Mouse (Mus musculus) urinary bladder, adult 18-20 months (tissue): ENCODE data around the gene Gpr176.

Experiments
- DNase-seq, 2 experiments: peaks; one replicate each; pipeline ENCODE4 v3.0.0; 2022; ENCODE audit warnings: low spot score in 2 of 2, mixed read lengths in 2 of 2

Gene Gpr176

GRCm38 (mm10) chr2:118373572-118374279, 507 bp upstream of the Gpr176 start:
- peak; percentile 30 to 46 for DNase-seq

- DNase-seq = no peak
These were observed 688 bp downstream of the Gpr176 start for GRCm38 (mm10) chr2:118372561-118372900.

- no peak for DNase-seq
These were observed 1.4 kb downstream of the Gpr176 start for GRCm38 (mm10) chr2:118371841-118372240.

GRCm38 (mm10) chr2:118355138-118355719, 18.0 kb downstream of the Gpr176 start:
- no peak for DNase-seq

DNA sequence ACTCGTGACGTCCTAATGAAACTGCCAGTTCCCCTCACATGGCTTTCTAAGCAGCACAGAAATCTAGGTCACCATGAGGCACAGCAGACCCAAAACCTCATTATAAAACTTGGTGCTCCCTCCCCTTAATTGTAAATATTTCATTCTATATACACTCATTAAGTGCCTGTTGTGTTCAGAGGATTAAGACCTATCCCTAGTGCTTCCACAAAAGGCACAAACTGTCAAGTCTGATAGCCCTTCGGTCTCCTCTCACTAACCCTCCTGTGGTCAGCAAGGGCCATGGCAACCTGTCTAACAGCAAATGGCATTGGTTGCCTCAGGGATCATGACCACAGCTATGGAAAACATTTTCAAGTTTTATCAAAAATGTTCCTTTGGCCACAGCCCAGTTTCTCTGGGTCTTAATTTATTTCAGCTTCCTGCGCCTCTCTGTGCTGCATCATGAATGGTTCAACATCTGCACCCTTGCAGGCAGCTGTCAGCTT, 19.3 kb downstream of the Gpr176 start:
- DNase-seq = no peak

DNA sequence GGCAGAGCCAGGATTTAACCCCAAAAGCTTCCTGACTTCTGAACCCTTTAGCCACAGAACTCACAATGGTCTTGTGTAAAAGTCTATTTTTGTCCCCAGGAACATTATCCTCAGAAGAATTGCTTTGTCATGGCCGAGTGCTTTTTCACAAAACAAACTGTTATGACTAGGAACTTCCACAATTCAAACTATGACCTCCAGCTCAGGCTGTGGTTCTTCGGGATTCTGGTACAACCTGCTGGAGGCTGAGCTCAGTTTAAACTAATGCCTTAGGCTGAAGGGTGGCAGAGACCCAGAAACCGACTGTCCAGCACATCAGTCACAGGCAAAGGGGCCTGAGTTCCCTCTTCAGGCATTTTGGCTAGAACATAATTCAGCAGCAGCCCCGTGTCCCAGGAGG, 19.7 kb downstream of the Gpr176 start:
- no peak for DNase-seq

- no peak for DNase-seq
These were observed 27.7 kb downstream of the Gpr176 start for GRCm38 (mm10) chr2:118345535-118345934.

GRCm38 (mm10) chr2:118343897-118344296, 29.3 kb downstream of the Gpr176 start:
- DNase-seq = no peak

DNA sequence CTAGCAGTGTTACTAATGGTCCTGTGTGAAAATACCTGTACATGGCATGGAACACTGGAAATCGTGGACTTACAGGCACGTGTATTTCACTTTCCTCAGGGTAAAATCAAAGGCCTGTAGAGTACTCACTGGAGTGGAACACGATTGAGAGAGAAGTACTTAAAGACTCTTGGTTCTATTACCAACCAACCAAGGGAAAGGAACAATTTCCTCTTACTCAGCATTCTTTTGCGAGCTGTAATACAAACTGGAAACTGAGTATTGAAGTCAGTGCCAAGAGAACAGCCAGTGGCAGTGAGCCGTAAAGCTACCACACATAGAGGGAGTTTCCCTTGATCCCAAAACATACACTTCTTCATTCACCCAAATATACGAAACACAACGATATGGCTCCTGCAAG, 31.9 kb downstream of the Gpr176 start:
- no peak for DNase-seq

- no peak for DNase-seq
These were observed 37.1 kb downstream of the Gpr176 start for GRCm38 (mm10) chr2:118336084-118336483.

GRCm38 (mm10) chr2:118322663-118323062, 50.6 kb downstream of the Gpr176 start:
- no peak for DNase-seq

GRCm38 (mm10) chr2:118321804-118322203, 51.4 kb downstream of the Gpr176 start:
- DNase-seq = no peak

- DNase-seq = no peak
These were observed 52.1 kb downstream of the Gpr176 start for GRCm38 (mm10) chr2:118321094-118321493.

DNA sequence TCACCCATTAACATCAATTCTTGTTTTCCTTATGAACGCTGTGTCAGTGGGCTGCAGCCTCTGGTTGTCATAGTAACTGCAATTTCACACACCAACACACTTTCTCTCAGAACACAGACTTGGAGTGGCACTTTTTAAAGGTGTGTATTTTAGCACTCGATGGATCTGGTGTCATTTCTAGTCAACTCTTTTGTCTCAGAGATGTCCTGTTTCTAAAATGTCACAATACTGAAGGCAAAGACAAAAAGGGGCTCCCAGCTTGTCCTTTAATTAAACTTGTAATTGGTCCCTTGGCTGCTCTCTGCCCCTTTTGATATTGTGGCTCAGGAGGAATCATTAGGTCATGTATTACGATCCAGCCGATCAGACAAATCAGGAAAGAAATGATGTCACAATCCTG, 52.7 kb downstream of the Gpr176 start:
- no peak for DNase-seq

- DNase-seq = no peak
These were observed 54.0 kb downstream of the Gpr176 start for GRCm38 (mm10) chr2:118319176-118319575.

DNA sequence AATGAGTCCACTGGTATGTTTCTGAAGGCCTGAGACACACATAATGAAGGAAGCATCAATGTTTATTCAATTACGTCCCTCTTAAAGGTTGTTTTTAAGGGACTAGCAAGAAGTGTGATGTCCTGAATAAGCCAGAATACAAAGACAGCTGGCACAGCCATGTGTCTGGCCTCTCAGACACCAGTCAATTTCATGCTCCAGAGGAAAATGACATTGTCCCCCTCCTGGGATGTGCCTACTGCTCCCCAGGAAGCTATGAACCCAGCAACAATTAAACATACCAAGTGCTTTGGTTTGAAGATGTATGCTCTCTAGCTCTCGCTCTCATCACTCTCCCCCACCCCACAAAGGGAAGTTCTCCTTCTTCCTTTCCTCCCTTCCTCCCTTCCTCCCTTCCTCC, 56.3 kb downstream of the Gpr176 start:
- no peak for DNase-seq

DNA sequence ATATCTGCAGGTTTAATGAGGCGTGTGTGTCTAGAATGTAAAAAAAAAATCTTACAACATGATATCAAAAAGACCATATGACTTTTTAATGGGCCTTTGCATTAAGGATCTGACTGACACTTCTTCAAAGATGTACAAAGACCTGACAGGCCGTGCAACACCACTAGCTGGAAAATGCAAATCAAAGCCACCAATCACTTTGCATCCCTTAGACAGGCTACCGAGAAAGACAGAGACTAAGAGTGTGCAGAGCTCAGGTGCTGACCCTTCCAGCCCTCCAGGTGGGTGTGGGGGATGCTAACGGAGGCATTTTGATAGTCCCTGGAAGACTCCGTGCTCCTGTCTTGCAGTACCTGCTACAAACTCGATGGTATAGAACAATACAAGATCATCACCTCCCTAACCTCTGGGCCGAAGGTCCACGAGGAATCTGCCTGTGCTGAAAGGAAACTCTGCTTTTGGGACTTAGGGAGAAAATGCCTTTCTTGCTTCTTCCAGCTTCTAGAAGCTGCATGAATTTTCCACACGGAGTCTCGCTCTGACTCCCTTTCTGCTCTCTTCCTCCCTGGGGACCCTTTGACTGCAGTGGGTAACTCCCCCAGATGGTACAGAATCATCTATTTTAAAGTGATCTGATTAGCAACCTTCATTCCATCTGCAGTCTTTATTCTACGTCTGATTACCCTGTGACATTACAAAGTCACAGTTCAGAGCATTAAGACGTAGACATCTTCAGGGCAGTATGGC, 57.4 kb downstream of the Gpr176 start:
- no peak for DNase-seq

DNA sequence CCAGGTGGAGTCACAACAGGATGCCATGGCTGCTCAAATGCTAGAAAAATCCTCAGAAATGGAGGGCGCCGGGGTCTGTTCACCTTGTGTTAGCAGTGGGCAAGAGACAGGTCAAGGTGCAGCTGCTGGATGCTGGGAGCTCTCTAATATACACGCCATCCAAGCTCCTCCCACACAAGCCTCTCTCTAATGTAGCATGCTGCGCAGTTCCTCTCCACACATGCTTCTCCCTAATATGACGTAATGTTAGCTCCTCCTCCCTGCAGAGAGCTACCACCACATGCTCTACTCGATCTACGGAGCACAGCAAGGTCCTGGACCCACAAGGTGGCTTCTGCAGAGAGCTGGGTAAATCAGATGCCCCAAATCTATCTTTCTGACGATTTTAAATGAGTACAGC, 65.7 kb downstream of the Gpr176 start:
- DNase-seq = no peak

GRCm38 (mm10) chr2:118306966-118307365, 66.3 kb downstream of the Gpr176 start:
- no peak for DNase-seq

- peak in 1 of 2 experiments; percentile 16 for DNase-seq
These were observed 66.7 kb downstream of the Gpr176 start for GRCm38 (mm10) chr2:118306522-118306895.

- DNase-seq = no peak
These were observed 67.2 kb downstream of the Gpr176 start for GRCm38 (mm10) chr2:118305827-118306521.

GRCm38 (mm10) chr2:118303456-118303855, 69.8 kb downstream of the Gpr176 start:
- no peak for DNase-seq
